Mouse (Mus musculus) testis, adult 2 months (tissue): ENCODE data around the gene Phactr1.

Experiments
- CTCF ChIP-seq: fragments of 200-500 bp; IDR thresholded peaks from 2 replicates; pipeline ENCODE4 v1.5.1; 2012; ENCODE audit warnings: low read depth, mild to moderate bottlenecking, inconsistent platforms, low read length, moderate library complexity; ENCODE audit not compliant: control insufficient read depth, insufficient read depth, insufficient replicate concordance
- POLR2A ChIP-seq: fragments of 200-500 bp; IDR thresholded peaks from 2 replicates; pipeline ENCODE4 v1.6.1; 2012; ENCODE audit warnings: low read depth, mild to moderate bottlenecking, inconsistent platforms, low read length, moderate library complexity; ENCODE audit not compliant: control insufficient read depth

GRCm38 (mm10) chr13:42940271-42940670, 259.8 kb downstream of the Phactr1 start:
- TF ChIP-seq CTCF (no peak), POLR2A (no peak)
